Mouse (Mus musculus) forebrain, embryonic 16.5 days (tissue): ENCODE data around the gene Treh. TPM values are rescaled to one million over a fixed set of nuclear protein-coding genes. Genes with fewer than 3 reads are reported as not detected.

ENCODE experiments used
- ATAC-seq: fragments of 200-750 bp; cut with Nextera tagmentation; 2 replicates; pipeline ENCODE4 v1.8.0; 2017; ENCODE audit warnings: mild to moderate bottlenecking, moderate library complexity
- H3K27ac ChIP-seq: fragments of 300-500 bp; sonication (generic); 2 replicates; pipeline ENCODE4 v1.5.1; 2014; ENCODE audit warnings: low read length, control low read depth
- H3K27me3 ChIP-seq: fragments of 300-500 bp; sonication (generic); replicated peaks from 2 replicates; pipeline ENCODE4 v1.6.1; 2014; ENCODE audit warnings: low read length; ENCODE audit not compliant: control insufficient read depth, insufficient read depth
- H3K36me3 ChIP-seq: fragments of 300-500 bp; sonication (generic); 2 replicates; pipeline ENCODE4 v1.6.1; 2014; ENCODE audit not compliant: control insufficient read depth, insufficient read depth
- H3K4me1 ChIP-seq: fragments of 300-500 bp; sonication (generic); replicated peaks from 2 replicates; pipeline ENCODE4 v1.6.1; 2014; ENCODE audit warnings: low read length; ENCODE audit not compliant: control insufficient read depth, insufficient read depth
- H3K4me2 ChIP-seq: fragments of 300-500 bp; sonication (generic); 2 replicates; pipeline ENCODE4 v1.6.1; 2014; ENCODE audit warnings: mild to moderate bottlenecking, low read length, control low read depth
- H3K4me3 ChIP-seq: fragments of 300-500 bp; sonication (generic); replicated peaks from 2 replicates; pipeline ENCODE4 v1.5.1; 2014; ENCODE audit warnings: mild to moderate bottlenecking, low read length, control low read depth
- H3K9ac ChIP-seq: fragments of 300-500 bp; sonication (generic); replicated peaks from 2 replicates; pipeline ENCODE4 v1.6.1; 2014; ENCODE audit warnings: low read depth, low read length, control low read depth
- H3K9me3 ChIP-seq: fragments of 300-500 bp; sonication (generic); 2 replicates; pipeline ENCODE4 v1.6.1; 2016; ENCODE audit warnings: low read length; ENCODE audit not compliant: control insufficient read depth
- WGBS: fragments of 180-500 bp; shearing (Covaris S2); extraction: QIAGEN DNeasy Blood & Tissue Kit; methylation state at CpG from one replicate; pipeline ENCODE4 v1.1.7; 2014; 5-methylcytosine and 5-hydroxymethylcytosine counted together
- polyA plus RNA-seq: library from polyadenylated mRNA; unstranded; fragments of >200 nt; fragmentation: Nextera tagmentation; extraction: Ambion mirVana; gene quantifications from 2 replicates; pipeline ENCODE4 v1.2.1, GENCODE M21; 2015

The Treh gene
- polyA plus RNA-seq, 1 experiment from 2014 or later: not detected

DNA sequence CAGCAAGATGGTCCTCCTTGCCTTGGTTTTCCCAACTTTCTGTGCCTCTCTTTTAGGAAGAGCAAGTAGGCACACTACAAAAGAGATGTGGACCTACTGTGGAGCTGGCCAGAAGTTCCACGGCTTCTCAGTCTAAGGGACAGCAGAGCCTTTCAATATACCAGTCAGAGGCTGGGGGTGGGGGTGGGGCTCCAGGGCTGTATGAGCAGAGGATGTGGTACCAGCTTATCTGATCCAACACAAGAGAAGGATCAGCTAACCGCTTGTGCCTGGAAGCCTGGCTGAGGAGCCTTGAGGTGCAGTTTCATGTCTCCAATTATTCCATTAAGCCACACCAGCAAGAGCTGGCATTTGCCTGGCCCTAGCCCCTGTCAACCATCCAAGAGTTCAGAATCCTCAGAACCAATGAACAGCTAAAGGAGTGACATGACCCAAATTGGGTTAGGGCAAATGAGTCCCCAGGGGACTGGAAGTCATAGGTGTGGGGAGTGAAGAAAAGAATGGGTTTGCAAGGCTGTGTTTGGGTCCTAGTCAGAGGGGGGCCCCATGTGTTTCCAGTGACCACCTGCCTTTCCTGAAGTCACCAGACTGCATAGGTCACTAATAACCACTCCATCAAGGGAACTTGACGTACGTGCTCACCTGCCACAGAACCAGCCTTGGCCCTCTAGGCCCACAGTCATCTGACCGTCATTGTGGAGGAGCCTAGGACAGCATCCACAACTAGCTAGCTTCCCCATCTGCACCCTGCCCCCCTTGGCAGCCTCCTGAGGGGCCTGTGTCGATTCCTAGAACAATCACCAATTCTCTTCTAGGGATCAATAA lies 44.2 kb downstream of the Treh start:
- H3K4me2 ChIP-seq: no peak overlapping the region
- H3K27ac ChIP-seq: no peak overlapping the region
- 87% methylated on average over 6 of the region's 6 CpGs for WGBS
- no peaks in the 10 kb centered on the region for H3K27me3 ChIP-seq
- peaks cover 35% of the 10 kb centered on the region for H3K4me1 ChIP-seq
- H3K9ac ChIP-seq: no peak overlapping the region
- no peak overlapping the region for H3K4me3 ChIP-seq
- ATAC-seq: no peak
- H3K36me3 ChIP-seq: 0 out of 2 replicates have a peak, but pooled peaks cover 4% of the 10 kb centered on the region
- no peaks in the 10 kb centered on the region for H3K9me3 ChIP-seq

DNA sequence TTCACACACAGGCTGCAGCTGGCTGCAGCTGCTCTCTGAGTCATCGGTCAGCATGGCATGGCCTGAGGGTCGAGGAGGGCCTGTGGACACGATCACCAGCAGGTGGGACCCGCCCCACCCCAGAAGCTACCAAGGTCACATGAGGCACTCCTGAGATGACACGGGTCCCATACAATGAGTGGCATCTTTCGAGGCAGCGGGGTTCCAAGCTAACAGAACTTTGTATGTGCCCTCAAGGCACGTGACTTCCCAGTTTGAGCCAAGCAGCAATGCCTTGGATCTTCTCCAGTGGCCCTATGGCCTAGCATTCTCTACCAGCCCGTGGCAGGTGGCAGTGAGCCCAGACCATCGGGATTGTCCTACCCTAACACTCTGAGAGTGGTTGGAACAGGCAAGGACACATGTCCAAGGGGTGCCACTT lies 44.8 kb downstream of the Treh start:
- ATAC-seq: no peak
- Histone ChIP-seq H3K4me1 (peaks cover 38% of the 10 kb centered on the region), H3K9me3 (no peaks in the 10 kb centered on the region), H3K4me3 (no peak overlapping the region), H3K36me3 (0 out of 2 replicates have a peak, but pooled peaks cover 4% of the 10 kb centered on the region), H3K27ac (no peak overlapping the region), H3K4me2 (no peak overlapping the region), H3K27me3 (no peaks in the 10 kb centered on the region), H3K9ac (no peak overlapping the region)
- 74% methylated on average over 10 of the region's 10 CpGs for WGBS

DNA sequence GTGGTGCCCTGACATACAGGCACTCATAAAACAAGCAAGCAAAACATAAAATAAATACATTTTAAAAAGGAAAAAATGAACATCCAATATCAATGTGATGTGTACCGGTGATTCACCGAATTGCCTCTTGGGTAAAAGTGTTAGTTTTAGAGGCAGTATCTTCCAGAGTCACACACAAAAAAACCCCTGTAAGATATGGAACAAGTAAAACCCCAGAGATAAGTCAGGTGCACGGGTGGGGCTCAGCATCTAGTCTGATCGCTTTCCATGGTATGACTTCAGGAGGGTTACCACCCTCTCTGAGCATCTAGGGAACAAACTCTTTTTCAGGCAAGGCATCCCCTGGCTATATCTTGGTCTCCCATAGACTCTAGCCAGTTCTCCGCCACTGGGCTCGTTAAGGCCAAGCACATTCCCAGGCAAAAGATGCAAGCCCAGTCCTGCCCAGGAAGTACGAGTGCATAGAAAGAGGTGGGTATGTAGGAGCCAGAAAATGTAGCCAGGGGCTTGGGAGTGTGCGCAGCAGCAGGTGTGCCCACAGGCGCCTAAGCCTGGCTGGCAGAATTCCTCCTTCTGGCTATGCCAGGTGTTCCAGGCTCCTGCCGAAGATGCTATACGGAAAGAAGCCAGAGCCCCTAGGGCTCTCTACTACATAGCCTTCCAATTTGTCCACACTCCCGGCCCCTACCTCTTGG lies 46.1 kb downstream of the Treh start:
- 0 out of 2 replicates have a peak, but pooled peaks cover 4% of the 10 kb centered on the region for H3K36me3 ChIP-seq
- H3K9me3 ChIP-seq: no peaks in the 10 kb centered on the region
- peaks cover 50% of the 10 kb centered on the region for H3K4me1 ChIP-seq
- ATAC-seq: no peak
- H3K4me3 ChIP-seq: peak overlapping the region; percentile 83
- H3K9ac ChIP-seq: no peak overlapping the region
- WGBS: 71% methylated on average over 12 of the region's 12 CpGs
- H3K27me3 ChIP-seq: no peaks in the 10 kb centered on the region
- H3K4me2 ChIP-seq: peak overlapping the region; percentile 75
- peak overlapping the region; percentile 30; the same call in 1 of the 2 replicates for H3K27ac ChIP-seq

DNA sequence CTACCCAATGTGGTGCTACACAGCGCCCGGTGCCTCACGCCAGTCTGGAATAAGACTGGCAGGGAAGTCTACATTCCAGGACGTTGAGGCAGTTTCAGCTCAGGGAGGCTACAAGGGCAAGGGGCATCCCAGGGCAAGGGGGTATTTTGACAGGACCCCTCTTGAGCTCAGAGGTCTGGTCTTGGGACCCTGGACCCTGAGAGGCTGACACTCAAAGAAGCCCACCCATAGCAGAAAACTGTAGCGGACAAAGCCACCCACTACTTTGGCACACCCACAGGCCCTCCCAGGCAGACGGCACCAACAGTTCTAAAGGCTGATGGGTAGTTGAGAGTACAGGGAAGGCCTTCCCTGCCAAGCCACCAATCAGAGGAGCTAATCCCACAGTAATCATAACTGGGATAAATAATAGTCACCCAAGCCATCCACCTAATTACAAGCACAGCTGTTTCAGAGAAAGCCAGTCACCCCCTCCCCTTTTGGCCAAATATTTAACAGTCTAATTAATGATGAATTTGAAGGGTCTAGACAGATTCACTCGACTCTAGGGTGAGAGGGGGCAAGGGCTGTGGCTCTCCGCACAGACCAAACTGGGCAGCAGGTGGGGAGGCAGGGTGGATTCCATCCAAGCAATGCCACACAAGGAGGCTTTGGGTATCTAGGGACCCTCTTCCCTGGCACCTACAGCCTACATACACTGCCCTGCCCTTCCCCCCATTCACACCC lies 46.8 kb downstream of the Treh start:
- Histone ChIP-seq H3K27ac (peak overlapping the region; percentile 30; the same call in 1 of the 2 replicates), H3K4me2 (peak overlapping the region; percentile 75), H3K4me1 (peaks cover 53% of the 10 kb centered on the region), H3K9me3 (no peaks in the 10 kb centered on the region), H3K27me3 (no peaks in the 10 kb centered on the region), H3K4me3 (peak overlapping the region; percentile 83), H3K9ac (peak overlapping the region; percentile 90), H3K36me3 (0 out of 2 replicates have a peak, but pooled peaks cover 4% of the 10 kb centered on the region)
- peak; percentile 3; the same call in 1 of the 2 replicates for ATAC-seq
- WGBS: 49% methylated on average over 8 of the region's 8 CpGs

DNA sequence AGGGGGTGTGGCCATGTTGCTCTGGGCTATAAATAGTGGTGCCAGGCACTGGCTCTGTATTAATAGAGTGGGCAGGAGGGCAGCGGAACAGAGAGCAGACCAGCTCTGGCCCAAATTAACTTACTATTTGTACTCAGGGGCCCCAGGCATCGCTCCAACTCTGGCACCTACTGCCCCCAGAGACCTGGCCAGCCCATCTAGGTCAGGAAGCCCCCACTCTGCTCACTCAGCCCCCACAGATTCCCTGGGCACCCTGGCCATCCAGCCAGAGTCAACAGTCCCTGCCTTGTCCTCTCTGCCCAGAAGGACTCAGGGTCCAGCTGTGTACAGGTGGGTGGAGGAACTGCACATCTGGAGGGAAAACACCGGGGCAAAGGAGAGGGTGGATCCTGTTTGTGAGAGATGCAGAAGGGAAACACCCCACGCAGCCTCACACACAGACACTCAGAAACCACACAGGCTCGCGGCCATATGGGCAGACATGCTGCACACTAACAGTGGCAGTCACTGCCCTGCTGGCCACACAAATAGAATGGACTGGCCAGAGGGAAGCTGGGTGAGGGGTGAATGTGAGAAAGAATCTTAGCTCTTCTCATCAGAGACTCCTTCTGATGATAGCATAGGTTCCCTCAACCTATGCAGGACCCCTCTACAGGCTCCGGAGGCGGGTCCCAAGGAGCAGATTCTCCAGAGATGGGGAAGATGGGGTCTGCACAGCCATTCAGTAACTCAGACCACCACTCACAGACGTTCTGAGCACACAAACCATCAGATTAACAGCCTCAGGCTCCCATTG lies 47.5 kb downstream of the Treh start:
- 11% methylated on average over 9 of the region's 9 CpGs for WGBS
- peak overlapping the region; percentile 75 for H3K4me2 ChIP-seq
- peak; percentile 34 for ATAC-seq
- peak overlapping the region; percentile 90 for H3K9ac ChIP-seq
- H3K4me1 ChIP-seq: peaks cover 54% of the 10 kb centered on the region
- peak overlapping the region; percentile 69 for H3K27ac ChIP-seq
- peak overlapping the region; percentile 83 for H3K4me3 ChIP-seq
- no peaks in the 10 kb centered on the region for H3K36me3 ChIP-seq
- no peaks in the 10 kb centered on the region for H3K27me3 ChIP-seq
- H3K9me3 ChIP-seq: no peaks in the 10 kb centered on the region

DNA sequence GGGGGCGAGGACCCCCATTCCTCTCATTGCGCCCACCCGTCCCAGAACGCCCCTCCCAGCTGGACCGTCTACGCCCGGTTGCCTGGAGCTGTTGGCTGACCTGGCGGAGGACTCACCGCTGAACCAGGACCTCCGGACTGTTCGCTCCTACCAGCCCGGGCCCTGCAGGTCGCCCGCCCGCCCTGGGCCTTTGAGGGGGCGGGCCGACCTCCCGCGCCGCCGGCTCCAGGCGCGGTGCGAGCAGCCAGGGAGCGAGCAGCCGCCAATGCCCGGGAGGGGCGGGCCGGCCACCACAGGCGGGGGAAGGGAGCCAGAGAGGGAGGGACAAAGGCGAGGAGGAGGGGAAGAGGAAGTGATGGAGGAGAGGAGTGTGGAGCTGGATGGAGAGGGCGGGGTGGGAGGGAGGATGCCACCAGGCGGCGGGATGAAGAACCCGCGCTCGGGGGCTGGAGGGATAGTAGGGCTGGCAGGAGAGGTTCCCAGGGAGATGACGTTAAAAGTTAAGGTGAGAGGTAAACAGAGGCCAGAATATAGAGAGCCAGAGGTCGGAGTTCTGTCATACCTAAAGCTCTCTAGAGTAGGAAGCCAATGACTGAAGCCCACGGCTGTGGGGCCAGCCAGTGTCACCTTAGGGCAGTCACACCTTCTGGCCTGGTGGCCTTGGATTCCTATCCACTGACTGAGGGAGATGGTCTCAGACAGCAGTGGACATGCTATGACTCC lies 48.3 kb downstream of the Treh start:
- H3K27ac ChIP-seq: peak overlapping the region; percentile 69
- peak overlapping the region; percentile 90 for H3K9ac ChIP-seq
- 2% methylated on average over 37 of the region's 40 CpGs for WGBS
- H3K9me3 ChIP-seq: no peaks in the 10 kb centered on the region
- H3K27me3 ChIP-seq: no peaks in the 10 kb centered on the region
- peaks cover 57% of the 10 kb centered on the region for H3K4me1 ChIP-seq
- no peaks in the 10 kb centered on the region for H3K36me3 ChIP-seq
- H3K4me2 ChIP-seq: peak overlapping the region; percentile 75
- peak overlapping the region; percentile 83 for H3K4me3 ChIP-seq
- peak; percentile 86 for ATAC-seq

DNA sequence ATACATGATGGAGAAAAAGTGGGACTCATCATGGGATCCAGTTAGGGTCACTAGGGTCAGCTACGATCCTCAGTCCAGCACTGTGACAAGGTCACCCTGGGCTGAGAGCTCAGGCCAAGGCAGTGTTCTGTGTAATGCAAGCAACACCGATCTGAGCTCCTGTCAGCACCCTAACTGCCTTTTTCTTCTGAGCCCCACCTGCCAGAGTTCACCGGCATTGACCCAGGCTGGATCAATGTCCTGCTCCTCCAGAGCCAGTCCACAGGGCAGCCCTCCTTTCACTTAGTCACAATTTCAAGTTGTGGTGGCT lies 48.8 kb downstream of the Treh start:
- 88% methylated on average over 3 of the region's 3 CpGs for WGBS
- H3K9ac ChIP-seq: peak overlapping the region; percentile 90
- H3K4me1 ChIP-seq: peaks cover 61% of the 10 kb centered on the region
- peak overlapping the region; percentile 49; the same call in 1 of the 2 replicates for H3K27ac ChIP-seq
- ATAC-seq: no peak
- H3K36me3 ChIP-seq: no peaks in the 10 kb centered on the region
- H3K27me3 ChIP-seq: no peaks in the 10 kb centered on the region
- no peak overlapping the region; the same call in none of the 2 replicates for H3K4me3 ChIP-seq
- H3K4me2 ChIP-seq: no peak overlapping the region
- H3K9me3 ChIP-seq: no peaks in the 10 kb centered on the region

DNA sequence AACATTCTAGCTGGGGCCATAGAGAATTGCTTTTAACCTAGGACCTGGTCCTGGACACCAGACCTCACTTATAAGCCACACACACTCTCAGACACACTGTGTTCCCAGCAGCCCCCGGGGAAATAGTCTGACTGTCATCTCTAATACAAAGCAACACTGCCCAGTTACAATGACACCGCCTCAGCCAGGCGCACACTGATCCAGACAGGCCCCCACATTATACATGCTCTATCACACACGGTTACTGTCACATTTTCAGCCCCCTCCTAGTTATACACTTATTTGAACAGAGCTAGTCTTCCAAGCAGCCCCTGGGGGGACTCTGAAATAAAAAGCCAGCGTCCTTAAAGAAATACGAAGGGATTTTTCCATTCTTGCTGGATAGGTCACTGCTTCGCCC lies 49.5 kb downstream of the Treh start:
- 66% methylated on average over 7 of the region's 7 CpGs for WGBS
- Histone ChIP-seq H3K27me3 (no peaks in the 10 kb centered on the region), H3K27ac (peak overlapping the region; percentile 62; the same call in 1 of the 2 replicates), H3K36me3 (no peaks in the 10 kb centered on the region), H3K4me1 (peaks cover 60% of the 10 kb centered on the region), H3K9ac (no peak overlapping the region), H3K4me2 (no peak overlapping the region), H3K9me3 (no peaks in the 10 kb centered on the region), H3K4me3 (no peak overlapping the region)
- no peak for ATAC-seq
